Mouse (Mus musculus): ENCODE measurements around the gene Mthfr.
"Not testable (repeated sequence)": the region's sequence is repeated elsewhere in the genome, so short reads cannot be mapped to it uniquely, and the experiment has no call there.

Gene Mthfr

GRCm38 (mm10) chr4:148040029-148040830 lies 1.4 kb downstream of the Mthfr start:
- no peak for DNase-seq

- peak; percentile 24 to 50 for DNase-seq
These were observed 2.2 kb downstream of the Mthfr start for GRCm38 (mm10) chr4:148040933-148041610.

- peak; percentile 54 to 61 for DNase-seq
These were observed 2.8 kb downstream of the Mthfr start for GRCm38 (mm10) chr4:148041611-148042191.

- not testable (repeated sequence) for DNase-seq
These were observed 4.5 kb downstream of the Mthfr start for GRCm38 (mm10) chr4:148043327-148043726.

GRCm38 (mm10) chr4:148044113-148044512 lies 5.2 kb downstream of the Mthfr start:
- DNase-seq: no peak

- DNase-seq: no peak
These were observed 7.7 kb downstream of the Mthfr start for GRCm38 (mm10) chr4:148046450-148047031.

GRCm38 (mm10) chr4:148050396-148050914 lies 11.6 kb downstream of the Mthfr start:
- not testable (repeated sequence) for DNase-seq

GRCm38 (mm10) chr4:148051046-148051776 lies 12.3 kb downstream of the Mthfr start:
- no peak for DNase-seq

- no peak for DNase-seq
These were observed 13.0 kb downstream of the Mthfr start for GRCm38 (mm10) chr4:148051886-148052285.

GRCm38 (mm10) chr4:148052976-148053375 lies 14.1 kb downstream of the Mthfr start:
- DNase-seq: no peak

- no peak for DNase-seq
These were observed 14.6 kb downstream of the Mthfr start for GRCm38 (mm10) chr4:148053417-148053920.

GRCm38 (mm10) chr4:148054961-148055695 lies 16.3 kb downstream of the Mthfr start:
- DNase-seq: no peak

GRCm38 (mm10) chr4:148056246-148056645 lies 17.4 kb downstream of the Mthfr start:
- DNase-seq: no peak

GRCm38 (mm10) chr4:148056801-148057200 lies 17.9 kb downstream of the Mthfr start:
- DNase-seq: no peak

- DNase-seq: no peak
These were observed 18.9 kb downstream of the Mthfr start for GRCm38 (mm10) chr4:148057661-148058209.

GRCm38 (mm10) chr4:148058218-148058819 lies 19.4 kb downstream of the Mthfr start:
- DNase-seq: no peak

GRCm38 (mm10) chr4:148058993-148059392 lies 20.1 kb downstream of the Mthfr start:
- no peak for DNase-seq

- no peak for DNase-seq
These were observed 21.5 kb downstream of the Mthfr start for GRCm38 (mm10) chr4:148060120-148061085.

GRCm38 (mm10) chr4:148061086-148061480 lies 22.2 kb downstream of the Mthfr start:
- DNase-seq: no peak

Data from thymus, postnatal 36 days (tissue).